Mouse (Mus musculus): ENCODE data around the gene Adam22.
A peak's percentile ranks its signal among the peaks of the same experiment; 100 is the strongest.

The Adam22 gene

GRCm38 (mm10) chr5:8145473-8145872 is 222.5 kb downstream of the Adam22 start:
- no peak for DNase-seq

DNA sequence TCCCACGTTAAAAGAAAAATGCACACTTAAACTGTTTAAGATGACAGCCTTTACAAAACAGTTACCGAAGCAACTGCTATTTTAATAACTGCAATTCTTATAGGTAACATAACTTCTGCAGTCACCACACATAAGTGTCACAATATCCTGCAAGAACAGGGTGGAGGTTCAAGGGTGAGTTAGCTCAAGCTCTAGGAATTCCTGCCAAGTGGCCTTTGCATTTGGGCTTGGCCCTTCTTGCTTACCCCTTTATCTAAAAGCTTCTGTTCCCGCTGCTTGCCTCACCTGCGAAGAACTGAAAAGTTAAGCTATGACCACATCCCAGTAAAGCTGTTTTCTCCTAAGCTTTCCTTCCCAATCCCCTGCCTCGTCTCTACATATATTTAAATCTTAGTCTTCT is 235.4 kb downstream of the Adam22 start:
- no peak for DNase-seq

DNA sequence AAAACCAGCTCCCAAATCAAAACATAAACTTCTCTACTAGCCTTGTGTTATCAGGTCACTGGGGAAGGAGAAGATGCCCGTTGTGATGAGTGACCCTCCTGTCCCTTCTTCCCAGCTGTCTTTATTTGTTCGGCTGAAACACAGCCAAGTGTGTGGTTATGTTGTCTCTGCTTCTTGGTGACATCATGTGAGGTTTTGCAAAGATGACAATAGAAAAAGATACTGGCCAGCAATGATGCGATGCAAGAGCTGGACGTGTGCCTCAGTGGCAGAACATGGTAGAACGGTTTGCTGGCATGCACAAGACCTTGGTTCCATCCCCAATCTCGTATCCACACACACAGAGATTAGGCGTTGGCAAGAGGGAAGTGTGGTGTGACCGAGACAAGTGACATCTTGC is 236.0 kb downstream of the Adam22 start:
- no peak for DNase-seq

DNA sequence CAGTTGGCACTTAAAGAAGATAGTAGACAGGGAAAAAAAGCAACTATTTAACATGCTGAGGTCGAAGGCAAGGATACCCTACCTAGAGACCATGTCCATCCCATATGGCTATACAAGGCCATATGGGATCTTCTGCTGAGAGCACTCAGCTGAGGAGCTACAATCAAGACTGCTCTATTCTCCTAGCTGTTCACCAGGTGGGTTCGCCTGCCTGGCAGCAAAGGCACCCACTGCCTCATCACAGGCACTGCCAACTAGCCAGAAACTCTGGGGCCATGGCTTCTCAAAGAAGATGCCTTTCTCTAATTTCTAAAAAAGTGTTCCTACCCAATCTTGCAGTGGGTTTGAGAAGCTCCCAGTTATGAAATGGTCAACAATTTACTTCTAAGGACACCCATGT is 238.2 kb downstream of the Adam22 start:
- DNase-seq: no peak

- DNase-seq: no peak
Measured at GRCm38 (mm10) chr5:8120926-8121325, 247.0 kb downstream of the Adam22 start.

DNA sequence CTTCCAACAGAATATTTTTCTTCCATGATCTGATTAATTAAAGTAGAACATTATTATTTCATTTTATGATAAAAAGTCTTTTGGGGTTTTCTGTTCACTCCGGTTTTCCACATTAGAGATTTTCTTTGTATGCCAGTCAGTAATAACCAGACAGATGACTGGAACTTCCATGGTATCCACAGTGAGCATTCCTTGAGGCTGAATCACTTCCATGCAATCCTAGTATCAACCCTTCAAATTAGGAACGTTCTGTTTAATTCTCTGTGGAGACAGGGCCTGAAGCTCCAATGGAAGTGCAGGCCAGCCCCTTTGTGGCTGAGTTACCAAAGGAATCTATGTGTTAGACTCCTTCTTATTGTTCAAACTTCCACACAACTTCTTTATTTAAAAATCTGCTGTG is 247.9 kb downstream of the Adam22 start:
- DNase-seq: no peak

- DNase-seq: no peak
Measured at GRCm38 (mm10) chr5:8116561-8117168, 251.3 kb downstream of the Adam22 start.

DNA sequence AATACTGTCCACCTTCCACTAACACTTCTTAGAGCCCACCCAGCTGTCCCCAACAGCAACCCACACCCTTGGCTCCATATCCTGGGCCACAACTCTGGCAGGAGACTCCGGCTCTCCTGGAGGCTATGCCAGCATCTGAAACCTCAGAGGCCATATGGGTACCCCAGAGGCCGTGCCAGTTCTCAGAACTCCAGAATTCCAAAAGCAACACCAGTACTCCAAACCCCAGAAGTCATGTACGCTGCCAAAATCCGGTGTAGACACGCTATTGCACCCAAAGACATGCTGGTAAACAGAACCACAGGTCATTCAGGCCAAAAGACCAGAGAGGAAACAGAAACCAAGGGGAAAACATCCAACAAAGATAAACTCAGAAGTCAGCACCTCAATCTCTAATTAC is 255.7 kb downstream of the Adam22 start:
- no peak for DNase-seq

- no peak for DNase-seq
Measured at GRCm38 (mm10) chr5:8111691-8112090, 256.3 kb downstream of the Adam22 start.

GRCm38 (mm10) chr5:8095689-8096088 is 272.3 kb downstream of the Adam22 start:
- no peak for DNase-seq

DNA sequence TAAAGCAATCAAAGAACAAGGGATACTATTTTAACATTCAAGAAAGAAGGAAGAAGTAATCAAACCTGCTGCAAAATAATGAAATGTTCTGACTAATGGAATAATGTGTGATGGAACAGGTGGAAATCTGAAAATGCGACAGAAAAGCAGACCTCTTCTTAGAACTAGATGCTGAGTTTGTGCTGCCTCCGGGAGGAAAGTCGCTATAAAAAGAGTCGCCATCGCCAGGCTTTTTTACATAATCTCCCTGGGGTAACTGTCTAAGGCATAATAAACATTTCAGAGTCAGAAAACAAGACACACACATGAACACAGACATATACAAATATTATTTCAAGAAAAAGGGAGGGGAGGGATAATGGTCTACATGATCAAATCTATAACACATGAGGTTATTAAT is 273.0 kb downstream of the Adam22 start:
- DNase-seq: no peak

DNA sequence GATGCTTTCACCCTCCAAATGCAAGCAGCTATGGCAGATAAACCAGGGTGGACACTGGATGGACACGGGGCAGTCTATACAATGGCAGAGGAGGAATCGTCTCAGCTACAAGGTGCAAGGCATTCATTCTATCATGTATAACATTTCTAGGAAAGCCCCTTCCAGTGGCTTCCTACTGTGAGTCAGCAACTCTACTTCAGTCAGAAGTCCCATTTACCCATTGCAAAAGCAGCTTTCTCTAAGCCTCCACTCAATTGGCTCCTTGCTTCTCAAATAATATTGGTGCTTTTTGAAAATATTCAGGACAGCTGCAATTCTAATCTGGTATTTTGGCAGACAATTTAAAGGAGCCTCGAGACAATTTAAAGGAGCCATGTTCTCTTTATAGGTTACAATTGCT is 279.8 kb downstream of the Adam22 start:
- no peak for DNase-seq

- peak; percentile 51 for DNase-seq
Measured at GRCm38 (mm10) chr5:8085661-8086060, 282.3 kb downstream of the Adam22 start.

GRCm38 (mm10) chr5:8082800-8083509 is 285.0 kb downstream of the Adam22 start:
- no peak for DNase-seq

DNA sequence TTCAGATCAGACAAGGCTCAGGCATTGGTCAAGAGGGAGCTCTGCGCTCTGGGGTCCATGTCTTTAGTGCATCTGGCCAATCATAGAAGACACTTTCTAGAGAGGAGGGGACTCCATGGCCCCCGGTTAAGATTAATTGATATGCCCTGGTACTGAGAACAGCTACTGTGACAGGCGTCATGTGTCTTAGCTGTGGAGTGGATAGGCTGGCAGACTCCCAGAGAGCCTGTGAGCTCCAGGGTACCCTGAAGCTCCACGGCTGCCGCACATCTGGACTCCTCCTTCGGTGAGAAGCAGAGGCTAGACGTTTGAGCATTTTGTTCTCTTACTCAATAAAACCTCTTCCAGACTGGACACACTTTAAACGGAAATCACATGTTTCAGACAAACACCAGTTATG is 290.5 kb downstream of the Adam22 start:
- DNase-seq: no peak

- no peak for DNase-seq
Measured at GRCm38 (mm10) chr5:8073901-8074561, 293.9 kb downstream of the Adam22 start.

DNA sequence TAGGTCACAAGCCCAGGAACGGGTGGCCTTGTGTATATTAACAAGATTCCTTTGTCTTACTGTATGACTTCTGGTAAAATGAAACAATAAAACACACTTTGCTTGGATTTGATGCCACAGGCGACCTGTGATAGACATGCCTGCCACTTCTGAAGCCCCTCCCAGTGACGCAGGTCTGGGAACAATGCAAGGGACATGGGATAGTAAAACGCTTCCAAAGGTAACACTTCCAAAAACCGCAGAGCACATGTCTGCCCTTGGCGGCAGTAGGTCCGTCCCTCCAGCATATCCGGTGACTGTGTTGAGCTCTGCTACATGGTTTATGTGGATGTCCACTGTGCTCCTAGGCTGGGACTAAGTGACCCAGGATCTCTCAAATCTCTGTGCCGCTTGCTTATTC is 294.6 kb downstream of the Adam22 start:
- no peak for DNase-seq

DNA sequence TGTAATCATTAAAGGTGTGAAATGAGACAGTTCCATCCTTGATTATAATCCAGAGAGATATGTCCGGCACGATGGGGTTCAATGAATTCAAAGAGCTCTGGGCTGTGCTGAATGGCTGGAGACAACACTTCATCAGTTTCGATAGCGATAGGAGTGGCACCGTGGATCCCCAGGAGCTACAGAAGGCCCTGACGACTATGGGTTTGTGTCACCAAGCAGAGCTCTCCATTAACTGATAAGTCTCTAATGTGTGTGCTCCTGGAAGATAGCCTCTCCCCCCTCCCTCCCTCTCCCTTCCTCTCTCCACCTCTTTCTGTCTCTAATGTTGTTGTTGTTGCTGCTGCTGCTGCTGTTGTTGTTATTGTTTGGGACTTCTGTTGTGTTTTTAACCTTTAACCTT is 304.8 kb downstream of the Adam22 start:
- DNase-seq: no peak

GRCm38 (mm10) chr5:8062469-8062868 is 305.5 kb downstream of the Adam22 start:
- DNase-seq: no peak

GRCm38 (mm10) chr5:8058056-8058455 is 309.9 kb downstream of the Adam22 start:
- DNase-seq: peak; percentile 37

- DNase-seq: peak; percentile 39
Measured at GRCm38 (mm10) chr5:8057018-8057323, 311.0 kb downstream of the Adam22 start.

- peak; percentile 90 for DNase-seq
Measured at GRCm38 (mm10) chr5:8056141-8057017, 311.6 kb downstream of the Adam22 start.

DNA sequence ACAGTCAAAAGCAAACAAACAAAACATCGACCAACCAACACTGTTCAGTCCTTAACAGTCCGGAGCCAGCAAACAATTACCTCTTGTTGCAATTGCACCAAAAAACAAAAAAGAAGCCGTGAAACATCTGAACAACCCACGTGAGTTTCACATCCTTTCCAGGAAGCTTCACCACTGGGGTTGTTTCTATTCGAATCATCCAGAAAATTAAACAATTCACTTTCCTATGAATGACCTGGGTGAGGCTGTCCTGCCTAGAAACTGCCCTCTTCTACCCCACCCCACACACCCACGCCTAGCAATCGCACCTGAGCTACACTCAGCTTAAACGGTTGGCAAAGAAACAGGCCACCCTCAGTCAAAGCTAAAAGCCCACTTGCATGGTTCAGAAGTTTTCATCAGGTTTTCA is 312.2 kb downstream of the Adam22 start:
- DNase-seq: no peak

- no peak for DNase-seq
Measured at GRCm38 (mm10) chr5:8053827-8054226, 314.1 kb downstream of the Adam22 start.

Data from kidney, adult 9 months (tissue).